Mouse (Mus musculus) stomach, postnatal 0 days (tissue): ENCODE results near the gene Glmn. TPM values are rescaled to one million over a fixed set of nuclear protein-coding genes. Genes with fewer than 3 reads are reported as not detected.

Source experiments
- ATAC-seq: fragments of 200-750 bp; cut with Nextera tagmentation; 2 replicates; pipeline ENCODE4 v1.8.0; 2017; ENCODE audit not compliant: low FRiP score, low TSS enrichment
- DNase-seq: peaks from one replicate; pipeline ENCODE4 v3.0.0-alpha.2; 2016; ENCODE audit warnings: low spot score
- H3K27ac ChIP-seq: fragments of 300-500 bp; sonication (generic); replicated peaks from 2 replicates; pipeline ENCODE4 v1.5.1; 2014; ENCODE audit warnings: mild to moderate bottlenecking, control low read depth
- H3K27me3 ChIP-seq: fragments of 300-500 bp; sonication (generic); 2 replicates; pipeline ENCODE4 v1.6.1; 2014; ENCODE audit warnings: low read length; ENCODE audit not compliant: control insufficient read depth, insufficient read depth
- H3K36me3 ChIP-seq: fragments of 300-500 bp; sonication (generic); 2 replicates; pipeline ENCODE4 v1.6.1; 2014; ENCODE audit warnings: low read length, mixed read lengths; ENCODE audit not compliant: control insufficient read depth, insufficient read depth
- H3K4me1 ChIP-seq: fragments of 300-500 bp; sonication (generic); replicated peaks from 2 replicates; pipeline ENCODE4 v1.6.1; 2014; ENCODE audit warnings: antibody characterized with exemption; ENCODE audit not compliant: control insufficient read depth, insufficient read depth
- H3K4me2 ChIP-seq: fragments of 300-500 bp; sonication (generic); replicated peaks from 2 replicates; pipeline ENCODE4 v1.6.1; 2014; ENCODE audit warnings: low read depth, mild to moderate bottlenecking, control low read depth, moderate library complexity
- H3K4me3 ChIP-seq: fragments of 300-500 bp; sonication (generic); 2 replicates; pipeline ENCODE4 v1.5.1; 2014; ENCODE audit warnings: low read depth, low read length, control low read depth
- H3K9ac ChIP-seq: fragments of 300-500 bp; sonication (generic); 2 replicates; pipeline ENCODE4 v1.6.1; 2014; ENCODE audit warnings: mild to moderate bottlenecking, low read length, control low read depth, mixed read lengths
- H3K9me3 ChIP-seq: fragments of 300-500 bp; sonication (generic); 2 replicates; pipeline ENCODE4 v1.6.1; 2016; ENCODE audit warnings: low read length; ENCODE audit not compliant: control insufficient read depth
- CTCF ChIP-seq: IDR thresholded peaks from 2 replicates; pipeline ENCODE4 v1.5.1; 2016; ENCODE audit warnings: antibody characterized with exemption, low read depth, mild to moderate bottlenecking, moderate library complexity
- EP300 ChIP-seq: optimal IDR thresholded peaks from 2 replicates; pipeline ENCODE3; 2016; ENCODE audit warnings: antibody characterized with exemption
- WGBS: fragments of 180-500 bp; shearing (Covaris S2); extraction: QIAGEN DNeasy Blood & Tissue Kit; methylation state at CpG from one replicate; pipeline ENCODE4 v1.1.7; 2014; 5-methylcytosine and 5-hydroxymethylcytosine counted together
- polyA plus RNA-seq: library from polyadenylated mRNA; unstranded; fragments of >200 nt; fragmentation: Nextera tagmentation; extraction: Ambion mirVana; gene quantifications from 2 replicates; pipeline ENCODE4 v1.2.1, GENCODE M21; 2015

The Glmn gene
- polyA plus RNA-seq, 1 experiment from 2014 or later: 16.3 TPM

DNA sequence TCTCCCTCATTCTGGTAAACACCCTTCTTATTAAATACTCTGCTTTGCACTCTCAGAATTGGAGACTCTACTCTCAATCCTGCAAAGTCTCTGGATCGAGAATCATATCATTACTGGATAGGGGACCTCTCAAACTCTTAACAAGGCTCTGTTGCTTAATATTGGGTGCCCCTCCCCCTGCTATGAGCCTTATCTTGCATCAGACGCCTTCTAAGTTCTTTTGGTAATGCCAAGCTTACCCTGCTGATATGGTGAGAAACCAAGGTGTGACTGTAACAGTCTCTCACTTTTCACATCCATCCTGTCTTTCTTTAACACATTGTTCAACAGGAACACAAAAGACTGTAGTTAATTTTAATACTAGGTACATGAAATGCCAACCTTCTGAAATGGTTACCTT is 64.1 kb downstream of the Glmn start:
- H3K27me3 ChIP-seq: no peaks in the 10 kb centered on the region
- ATAC-seq: no peak
- DNase-seq: no peak
- H3K9me3 ChIP-seq: no peaks in the 10 kb centered on the region
- no peaks in the 10 kb centered on the region for H3K36me3 ChIP-seq
- H3K9ac ChIP-seq: no peak overlapping the region
- TF ChIP-seq EP300: no peak
- TF ChIP-seq CTCF: no peak
- H3K4me1 ChIP-seq: no peaks in the 10 kb centered on the region
- no peak overlapping the region for H3K4me2 ChIP-seq
- H3K27ac ChIP-seq: no peak overlapping the region
- no peak overlapping the region for H3K4me3 ChIP-seq
- 59% methylated on average over 2 of the region's 2 CpGs for WGBS

DNA sequence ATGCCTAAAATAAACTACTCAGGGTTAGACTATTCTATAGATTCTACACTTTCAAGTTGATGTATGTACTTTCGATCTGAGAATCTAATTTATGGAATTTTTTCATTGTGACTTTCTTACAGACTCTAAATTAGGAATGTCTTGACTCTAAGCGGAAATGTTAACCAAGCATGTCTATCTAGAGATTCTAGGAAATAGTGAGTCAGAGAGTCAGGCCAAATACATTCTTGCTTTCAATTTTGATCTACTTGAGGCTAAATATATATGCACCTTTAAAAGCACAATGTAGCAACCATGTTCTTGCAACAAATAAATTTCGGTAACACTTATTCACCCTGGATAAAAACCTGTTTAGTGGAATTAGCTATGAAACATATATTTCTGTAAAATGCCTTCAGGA is 68.8 kb downstream of the Glmn start:
- no peak for ATAC-seq
- H3K36me3 ChIP-seq: no peaks in the 10 kb centered on the region
- no peak for DNase-seq
- H3K4me2 ChIP-seq: no peak overlapping the region
- no peak overlapping the region for H3K9ac ChIP-seq
- H3K9me3 ChIP-seq: no peaks in the 10 kb centered on the region
- TF ChIP-seq EP300 (no peak), CTCF (no peak)
- no peak overlapping the region for H3K27ac ChIP-seq
- H3K4me3 ChIP-seq: no peak overlapping the region
- 82% methylated on average over 3 of the region's 3 CpGs for WGBS
- no peaks in the 10 kb centered on the region for H3K27me3 ChIP-seq
- no peaks in the 10 kb centered on the region for H3K4me1 ChIP-seq

DNA sequence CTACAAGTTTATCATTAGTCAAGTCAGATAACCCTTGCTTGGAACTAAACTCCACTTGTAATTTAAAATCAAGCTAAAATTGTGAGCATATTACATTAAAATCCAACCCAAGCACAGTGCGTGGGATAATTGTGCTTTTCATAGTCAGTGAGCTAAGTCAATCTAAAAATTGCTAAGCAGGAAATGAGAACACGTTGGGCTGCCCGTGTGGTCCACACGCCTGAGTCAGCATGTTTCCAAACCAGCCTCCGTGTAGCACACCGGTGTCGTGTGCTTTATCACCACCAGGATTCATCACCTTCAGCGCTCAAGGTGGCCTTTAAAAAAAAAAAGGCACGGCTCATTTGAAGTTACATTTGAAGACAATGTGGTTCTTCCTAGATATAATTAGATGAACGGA is 73.4 kb downstream of the Glmn start:
- no peak overlapping the region for H3K27ac ChIP-seq
- no peak for ATAC-seq
- DNase-seq: no peak
- no peak overlapping the region for H3K4me3 ChIP-seq
- H3K9ac ChIP-seq: no peak overlapping the region
- TF ChIP-seq CTCF (no peak), EP300 (no peak)
- no peaks in the 10 kb centered on the region for H3K27me3 ChIP-seq
- 76% methylated on average over 10 of the region's 10 CpGs for WGBS
- no peaks in the 10 kb centered on the region for H3K36me3 ChIP-seq
- no peak overlapping the region for H3K4me2 ChIP-seq
- H3K9me3 ChIP-seq: no peaks in the 10 kb centered on the region
- no peaks in the 10 kb centered on the region; the same call in 1 of the 2 replicates for H3K4me1 ChIP-seq

DNA sequence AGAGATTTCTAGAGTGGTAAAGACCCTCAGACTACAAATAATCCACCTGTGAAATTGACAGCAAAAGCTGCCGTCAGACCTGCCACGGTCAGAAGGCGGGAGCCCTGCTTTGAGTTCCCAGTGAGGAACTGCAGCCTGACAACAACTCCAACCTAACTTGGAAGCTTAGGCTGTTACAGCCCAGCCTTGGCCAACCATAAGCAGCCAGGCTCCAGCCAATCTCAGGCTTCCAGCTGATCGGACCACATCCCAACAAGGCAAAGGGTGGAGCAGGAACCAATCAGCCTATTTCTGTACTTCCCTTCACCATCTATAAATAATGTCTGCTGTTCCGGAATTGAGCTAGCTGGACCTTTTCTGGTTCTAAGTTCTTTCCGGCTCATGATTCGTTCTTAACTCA is 75.8 kb downstream of the Glmn start:
- Histone ChIP-seq H3K4me2 (0 out of 2 replicates have a peak overlapping the region, but pooled peaks have one; percentile 5), H3K4me3 (no peak overlapping the region), H3K27me3 (no peaks in the 10 kb centered on the region), H3K9me3 (no peaks in the 10 kb centered on the region), H3K4me1 (no peaks in the 10 kb centered on the region; the same call in 1 of the 2 replicates), H3K9ac (no peak overlapping the region), H3K27ac (no peak overlapping the region), H3K36me3 (no peaks in the 10 kb centered on the region)
- 61% methylated on average over 7 of the region's 7 CpGs for WGBS
- ATAC-seq (peak; percentile 71; the same call in 1 of the 2 replicates), DNase-seq (no peak)
- TF ChIP-seq CTCF (no peak), EP300 (no peak)

DNA sequence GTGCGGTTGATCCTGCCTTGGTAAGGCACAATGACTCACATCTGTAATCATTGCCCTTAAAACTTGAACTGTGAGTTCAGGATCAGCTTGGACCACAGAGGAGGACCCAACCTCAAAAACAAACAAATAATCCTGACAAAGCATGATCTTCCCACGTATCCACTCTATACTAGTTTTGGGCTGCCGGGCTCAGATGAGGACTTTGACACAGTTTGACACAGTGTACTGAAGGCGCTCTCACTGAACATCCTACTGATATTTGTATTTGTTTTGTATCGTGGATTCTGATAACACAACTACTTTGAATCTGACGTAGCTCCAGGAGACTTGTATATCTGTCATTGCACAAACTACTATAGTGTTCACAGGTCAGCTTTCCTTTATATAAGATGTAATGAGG is 76.3 kb downstream of the Glmn start:
- Histone ChIP-seq H3K27ac (no peak overlapping the region), H3K4me2 (no peak overlapping the region), H3K9me3 (no peaks in the 10 kb centered on the region), H3K4me3 (no peak overlapping the region), H3K9ac (no peak overlapping the region), H3K27me3 (no peaks in the 10 kb centered on the region), H3K36me3 (no peaks in the 10 kb centered on the region), H3K4me1 (no peaks in the 10 kb centered on the region; the same call in 1 of the 2 replicates)
- DNase-seq (no peak), ATAC-seq (peak; percentile 93)
- WGBS: 65% methylated on average over 6 of the region's 6 CpGs
- TF ChIP-seq CTCF (no peak), EP300 (no peak)

DNA sequence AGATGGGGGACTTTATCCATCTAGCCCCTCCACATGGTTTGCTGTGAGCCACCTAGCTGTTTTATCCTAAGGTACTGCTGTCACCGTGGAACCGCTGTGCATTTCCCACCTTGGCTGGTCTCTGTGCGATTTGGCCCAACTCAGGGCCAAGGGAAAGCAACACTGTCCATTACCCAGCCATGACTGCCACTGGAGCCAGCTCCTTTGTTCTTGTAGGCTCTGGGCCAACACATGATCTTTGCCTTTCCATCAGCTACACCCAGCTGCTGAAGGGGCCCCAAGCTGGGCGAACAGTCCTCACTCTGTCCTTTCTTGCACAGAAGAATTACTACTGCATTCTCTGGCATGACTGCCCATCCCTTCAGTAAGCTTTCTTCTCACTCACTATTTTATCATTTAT is 79.1 kb downstream of the Glmn start:
- TF ChIP-seq EP300 (no peak), CTCF (no peak)
- WGBS: 79% methylated on average over 4 of the region's 4 CpGs
- no peak overlapping the region for H3K4me3 ChIP-seq
- no peak for ATAC-seq
- no peaks in the 10 kb centered on the region; the same call in 1 of the 2 replicates for H3K4me1 ChIP-seq
- DNase-seq: no peak
- H3K27me3 ChIP-seq: no peaks in the 10 kb centered on the region
- no peaks in the 10 kb centered on the region for H3K9me3 ChIP-seq
- no peak overlapping the region for H3K4me2 ChIP-seq
- H3K9ac ChIP-seq: no peak overlapping the region
- H3K27ac ChIP-seq: no peak overlapping the region
- H3K36me3 ChIP-seq: no peaks in the 10 kb centered on the region
